Mouse (Mus musculus) ES-E14 (cell line): ENCODE data around the gene Ing3.

Experiments used
- CHD2 ChIP-seq: IDR thresholded peaks from 2 replicates; pipeline ENCODE4 v1.6.1; 2014; ENCODE audit warnings: mild to moderate bottlenecking, low read depth, low read length, inconsistent platforms
- HCFC1 ChIP-seq: IDR thresholded peaks from 2 replicates; pipeline ENCODE4 v1.6.1; 2012; ENCODE audit warnings: low read length, inconsistent platforms, borderline replicate concordance; ENCODE audit not compliant: insufficient read depth
- MAFK ChIP-seq: IDR thresholded peaks from 2 replicates; pipeline ENCODE4 v1.6.1; 2014; ENCODE audit warnings: mild to moderate bottlenecking, low read depth, low read length, inconsistent platforms; ENCODE audit not compliant: insufficient read depth
- ZC3H11A ChIP-seq: IDR thresholded peaks from 2 replicates; pipeline ENCODE4 v1.6.1; 2012; ENCODE audit warnings: low read depth, mild to moderate bottlenecking, inconsistent platforms, low read length, borderline replicate concordance
- ZNF384 ChIP-seq: IDR thresholded peaks from 2 replicates; pipeline ENCODE4 v1.6.1; 2012; ENCODE audit warnings: low read depth, low read length, inconsistent platforms

DNA sequence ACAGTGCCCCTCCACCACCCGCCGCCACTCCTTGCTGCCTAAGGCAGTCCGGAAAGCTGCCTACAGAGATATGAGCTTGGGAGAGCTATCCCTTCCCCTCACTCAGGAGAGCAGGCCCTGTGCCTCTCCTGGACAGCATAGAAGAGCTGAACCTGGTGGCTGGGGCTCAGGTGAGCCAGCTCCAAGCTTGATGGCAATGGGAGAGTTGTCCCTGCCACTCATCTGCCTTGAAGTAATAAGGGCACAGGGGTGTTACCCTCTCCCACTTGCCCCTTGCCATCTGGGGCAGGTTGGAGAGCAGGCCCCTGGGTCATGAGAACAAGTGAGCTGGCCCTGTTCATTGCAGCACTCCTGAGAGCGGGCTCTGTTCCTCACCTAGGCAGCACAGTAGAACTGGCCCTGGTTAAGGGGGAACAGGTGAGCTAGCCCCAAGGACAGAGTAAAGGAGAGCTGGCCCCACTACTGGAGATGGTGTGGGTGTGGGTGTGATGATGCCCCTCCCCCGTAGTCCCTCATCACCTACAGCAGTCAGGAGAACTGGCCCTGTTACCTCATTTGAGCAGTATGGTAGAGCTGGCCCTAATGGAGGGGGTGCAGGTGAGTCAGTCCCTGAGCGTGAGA is 65.0 kb downstream of the Ing3 start:
- no peak for TF ChIP-seq MAFK
- no peak for TF ChIP-seq CHD2
- TF ChIP-seq ZNF384, result no peak
- no peak for TF ChIP-seq ZC3H11A
- TF ChIP-seq HCFC1, result no peak
